Mouse (Mus musculus): ENCODE measurements around the gene Olfr657. TPM values are rescaled to one million over a fixed set of nuclear protein-coding genes. Genes with fewer than 3 reads are reported as not detected.

The Olfr657 gene
- polyA plus RNA-seq, 1 experiment from 2014 or later: not detected

GRCm38 (mm10) chr7:104646841-104647482 is 22.4 kb downstream of the Olfr657 start, which contains the start of gene Olfr658:
Gene Olfr658, minus strand, starts transcription at chr7:104647305.
- H3K36me3 ChIP-seq (ENCODE audit: control insufficient read depth, insufficient read depth): no peaks in the 10 kb centered on the region
- H3K4me1 ChIP-seq (replicated peaks; ENCODE audit: control insufficient read depth, insufficient read depth, low read length): no peaks in the 10 kb centered on the region
- no peaks in the 10 kb centered on the region for H3K27me3 ChIP-seq (replicated peaks; ENCODE audit: control insufficient read depth, insufficient read depth, low read length)
- H3K4me2 ChIP-seq (ENCODE audit: low read length): peak within 1 kb of the TSS; percentile 49
- peak; percentile 88 for ATAC-seq
- no peak within 1 kb of the TSS; the same call in 1 of the 2 replicates for H3K9ac ChIP-seq (replicated peaks; ENCODE audit: low read depth, low read length)
- H3K27ac ChIP-seq (ENCODE audit: low read length): no peak within 1 kb of the TSS
- peak within 1 kb of the TSS; percentile 30 for H3K4me3 ChIP-seq (replicated peaks; ENCODE audit: low read length)
- no peaks in the 10 kb centered on the region for H3K9me3 ChIP-seq (ENCODE audit: control insufficient read depth, low read length)
- 26% methylated on average over 21 of the region's 22 CpGs for WGBS

- H3K4me2 ChIP-seq (ENCODE audit: low read length): no peak within 1 kb of the TSS
- no peak within 1 kb of the TSS for H3K4me3 ChIP-seq (replicated peaks; ENCODE audit: low read length)
- H3K4me1 ChIP-seq (replicated peaks; ENCODE audit: control insufficient read depth, insufficient read depth, low read length): no peaks in the 10 kb centered on the region
- no peak for ATAC-seq
- H3K9ac ChIP-seq (replicated peaks; ENCODE audit: low read depth, low read length): no peak within 1 kb of the TSS
- H3K27me3 ChIP-seq (replicated peaks; ENCODE audit: control insufficient read depth, insufficient read depth, low read length): no peaks in the 10 kb centered on the region
- no peaks in the 10 kb centered on the region for H3K9me3 ChIP-seq (ENCODE audit: control insufficient read depth, low read length)
- 90% methylated on average over 3 of the region's 3 CpGs for WGBS
- no peak within 1 kb of the TSS for H3K27ac ChIP-seq (ENCODE audit: low read length)
- H3K36me3 ChIP-seq (ENCODE audit: control insufficient read depth, insufficient read depth): no peaks in the 10 kb centered on the region
These were observed 41.9 kb downstream of the Olfr657 start, which contains the start of gene Olfr659 for GRCm38 (mm10) chr7:104666453-104666852. Gene Olfr659, plus strand, starts transcription at chr7:104666753.

DNA sequence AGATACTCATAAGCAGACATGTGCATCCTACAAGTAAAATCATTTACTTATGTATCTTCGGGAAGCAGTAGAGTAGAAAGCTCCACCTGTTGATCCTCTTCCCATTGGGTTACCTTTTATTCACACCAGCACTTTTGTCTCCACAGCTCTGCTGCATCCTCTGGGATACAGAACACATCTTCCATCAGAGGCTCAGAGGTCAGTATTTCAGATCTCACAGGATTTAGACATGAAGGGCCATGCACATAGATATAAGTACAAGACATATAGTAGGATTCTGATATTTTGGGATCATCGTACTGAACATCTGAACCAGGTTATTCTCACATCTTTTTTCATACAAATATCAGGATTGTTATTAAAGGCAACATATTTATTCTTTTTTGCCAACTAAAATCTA is 61.6 kb downstream of the Olfr657 start, which contains the start of gene Olfr661:
Gene Olfr661, plus strand, starts transcription at position 301 of the 400 bp plus-strand sequence.
- Histone ChIP-seq H3K4me2 (ENCODE audit: low read length) (no peak within 1 kb of the TSS), H3K4me1 (replicated peaks; ENCODE audit: control insufficient read depth, insufficient read depth, low read length) (no peaks in the 10 kb centered on the region), H3K36me3 (ENCODE audit: control insufficient read depth, insufficient read depth) (no peaks in the 10 kb centered on the region), H3K27ac (ENCODE audit: low read length) (no peak within 1 kb of the TSS), H3K9ac (replicated peaks; ENCODE audit: low read depth, low read length) (no peak within 1 kb of the TSS), H3K27me3 (replicated peaks; ENCODE audit: control insufficient read depth, insufficient read depth, low read length) (no peaks in the 10 kb centered on the region), H3K9me3 (ENCODE audit: control insufficient read depth, low read length) (no peaks in the 10 kb centered on the region), H3K4me3 (replicated peaks; ENCODE audit: low read length) (no peak within 1 kb of the TSS)
- ATAC-seq: no peak
- WGBS: 94% methylated on average over 2 of the region's 2 CpGs

Other genes with a start within 250 kb of the Olfr657 start
- gene Trim30c, start 224.0 kb upstream of the Olfr657 start, polyA plus RNA-seq (2015; fragmentation: Nextera tagmentation; extraction: Ambion mirVana): not detected in 2 replicates
- 0.42 and 0.70 TPM in 2 replicates for gene Trim30a, start 159.6 kb upstream of the Olfr657 start, polyA plus RNA-seq (2015; fragmentation: Nextera tagmentation; extraction: Ambion mirVana)
- gene Trim30d, start 116.9 kb upstream of the Olfr657 start, polyA plus RNA-seq (2015; fragmentation: Nextera tagmentation; extraction: Ambion mirVana): 0.15 and 0.42 TPM in 2 replicates
- gene Olfr651, start 74.7 kb upstream of the Olfr657 start, polyA plus RNA-seq (2015; fragmentation: Nextera tagmentation; extraction: Ambion mirVana): not detected in 2 replicates
- not detected in 2 replicates for gene Olfr652, start 63.9 kb upstream of the Olfr657 start, polyA plus RNA-seq (2015; fragmentation: Nextera tagmentation; extraction: Ambion mirVana)
- gene Olfr653, start 47.5 kb upstream of the Olfr657 start, polyA plus RNA-seq (2015; fragmentation: Nextera tagmentation; extraction: Ambion mirVana): not detected in 2 replicates
- gene Olfr654, start 37.8 kb upstream of the Olfr657 start, polyA plus RNA-seq (2015; fragmentation: Nextera tagmentation; extraction: Ambion mirVana): not detected in 2 replicates
- gene Olfr655, start 23.0 kb upstream of the Olfr657 start, polyA plus RNA-seq (2015; fragmentation: Nextera tagmentation; extraction: Ambion mirVana): not detected in 2 replicates
- not detected in 2 replicates for gene Olfr656, start 10.8 kb upstream of the Olfr657 start, polyA plus RNA-seq (2015; fragmentation: Nextera tagmentation; extraction: Ambion mirVana)
- 0.09 TPM in 1 of 2 replicates, not detected in the other for gene Olfr658, start 22.5 kb downstream of the Olfr657 start, polyA plus RNA-seq (2015; fragmentation: Nextera tagmentation; extraction: Ambion mirVana)
- gene Olfr659, start 42.0 kb downstream of the Olfr657 start, polyA plus RNA-seq (2015; fragmentation: Nextera tagmentation; extraction: Ambion mirVana): not detected in 2 replicates
- not detected in 2 replicates for gene Olfr661, start 61.7 kb downstream of the Olfr657 start, polyA plus RNA-seq (2015; fragmentation: Nextera tagmentation; extraction: Ambion mirVana)
- not detected in 2 replicates for gene Usp17le, start 152.7 kb downstream of the Olfr657 start, polyA plus RNA-seq (2015; fragmentation: Nextera tagmentation; extraction: Ambion mirVana)
- not detected in 2 replicates for gene Usp17lb, start 217.8 kb downstream of the Olfr657 start, polyA plus RNA-seq (2015; fragmentation: Nextera tagmentation; extraction: Ambion mirVana)
- gene Usp17la, start 232.2 kb downstream of the Olfr657 start, polyA plus RNA-seq (2015; fragmentation: Nextera tagmentation; extraction: Ambion mirVana): not detected in 2 replicates

Data from forebrain, embryonic 16.5 days (tissue).